Mouse (Mus musculus) ES-E14 (cell line): ENCODE data around the gene Ccdc57. TPM values are rescaled to one million over a fixed set of nuclear protein-coding genes. Genes with fewer than 3 reads are reported as not detected.

Source experiments
- DNase-seq: peaks from one replicate; pipeline ENCODE4 v3.0.0-alpha.2; 2013; ENCODE audit warnings: low read depth, low spot score
- H3K27ac ChIP-seq: 2 replicates; pipeline ENCODE4 v1.5.1; 2012; ENCODE audit warnings: low read depth, mild to moderate bottlenecking, low read length, moderate library complexity, mixed read lengths; ENCODE audit not compliant: poor library complexity, insufficient read depth, severe bottlenecking
- H3K36me3 ChIP-seq: 2 replicates; pipeline ENCODE4 v1.6.1; 2012; ENCODE audit warnings: mild to moderate bottlenecking, low read length, moderate library complexity, mixed read lengths; ENCODE audit not compliant: control insufficient read depth, poor library complexity, insufficient read depth, severe bottlenecking
- H3K4me1 ChIP-seq, 2 experiments: fragments of 150-350 bp in 1 of 2; sonication (generic) in 1 of 2; 2 replicates each; pipeline ENCODE4 v1.6.1; 2012; ENCODE audit warnings: low read length in 2 of 2, mild to moderate bottlenecking in 1 of 2, mixed read lengths in 1 of 2; ENCODE audit not compliant: control insufficient read depth in 2 of 2, insufficient read depth in 2 of 2, poor library complexity in 1 of 2
- H3K4me3 ChIP-seq, 2 experiments: fragments of 150-350 bp in 1 of 2; sonication (generic) in 1 of 2; 2 replicates each; pipeline ENCODE4 v1.5.1; 2012; ENCODE audit warnings: low read length in 2 of 2, low read depth in 1 of 2, mild to moderate bottlenecking in 1 of 2, mixed read lengths in 1 of 2; ENCODE audit not compliant: insufficient read depth in 1 of 2, poor library complexity in 1 of 2, severe bottlenecking in 1 of 2
- H3K9ac ChIP-seq: 2 replicates; pipeline ENCODE4 v1.6.1; 2012; ENCODE audit warnings: low read depth, mild to moderate bottlenecking, low read length, mixed read lengths; ENCODE audit not compliant: poor library complexity, insufficient read depth, severe bottlenecking
- H3K9me3 ChIP-seq: fragments of 150-350 bp; sonication (generic); 2 replicates; pipeline ENCODE4 v1.6.1; 2012; ENCODE audit warnings: low read depth, mild to moderate bottlenecking, low read length; ENCODE audit not compliant: control insufficient read depth, insufficient read depth
- CHD2 ChIP-seq: IDR thresholded peaks from 2 replicates; pipeline ENCODE4 v1.6.1; 2014; ENCODE audit warnings: mild to moderate bottlenecking, low read depth, low read length, inconsistent platforms
- HCFC1 ChIP-seq: IDR thresholded peaks from 2 replicates; pipeline ENCODE4 v1.6.1; 2012; ENCODE audit warnings: low read length, inconsistent platforms, borderline replicate concordance; ENCODE audit not compliant: insufficient read depth
- MAFK ChIP-seq: IDR thresholded peaks from 2 replicates; pipeline ENCODE4 v1.6.1; 2014; ENCODE audit warnings: mild to moderate bottlenecking, low read depth, low read length, inconsistent platforms; ENCODE audit not compliant: insufficient read depth
- ZC3H11A ChIP-seq: IDR thresholded peaks from 2 replicates; pipeline ENCODE4 v1.6.1; 2012; ENCODE audit warnings: low read depth, mild to moderate bottlenecking, inconsistent platforms, low read length, borderline replicate concordance
- ZNF384 ChIP-seq: IDR thresholded peaks from 2 replicates; pipeline ENCODE4 v1.6.1; 2012; ENCODE audit warnings: low read depth, low read length, inconsistent platforms
- in situ Hi-C, 2 experiments: fragments of 600-800 bp; cut with MboI; formaldehyde crosslinking; loops; one replicate each; pipeline ENCODE4 v1.15.1; 2025; ENCODE audit warnings: low sequenced_read_pairs in 2 of 2, inconsistent platforms in 1 of 2; ENCODE audit not compliant: unreplicated experiment in 2 of 2
- total RNA-seq: library from RNA; depleted of rRNA; stranded (reverse); fragments of 300-350 nt; gene quantifications from 2 replicates; pipeline ENCODE4 v1.2.3, GENCODE M21; 2012

Ccdc57 gene
- total RNA-seq, 1 experiment = 1.8 TPM

GRCm38 (mm10) chr11:120820546-120820945 lies 112.1 kb downstream of the Ccdc57 start:
- DNase-seq = no peak
- no peaks in the 10 kb centered on the region for H3K9me3 ChIP-seq
- peaks cover 69% of the 10 kb centered on the region for H3K36me3 ChIP-seq
- no peak overlapping the region for H3K4me3 ChIP-seq
- peaks cover 4 to 18% of the 10 kb centered on the region in 2 experiments; a peak in 3 of 4 replicates for H3K4me1 ChIP-seq
- H3K9ac ChIP-seq = no peak overlapping the region
- in situ Hi-C loops = no loop called here
- H3K27ac ChIP-seq = no peak overlapping the region
- TF ChIP-seq ZNF384 (no peak), CHD2 (no peak), HCFC1 (no peak), ZC3H11A (no peak), MAFK (no peak)

- H3K9me3 ChIP-seq = no peaks in the 10 kb centered on the region
- no peak overlapping the region for H3K27ac ChIP-seq
- in situ Hi-C loops = no loop called here
- TF ChIP-seq CHD2 (no peak), ZNF384 (no peak), HCFC1 (no peak), ZC3H11A (no peak), MAFK (no peak)
- H3K4me1 ChIP-seq = peaks cover 0 to 14% of the 10 kb centered on the region in 2 experiments; a peak in 2 of 4 replicates
- DNase-seq = no peak
- peaks cover 79% of the 10 kb centered on the region for H3K36me3 ChIP-seq
- no peak overlapping the region for H3K4me3 ChIP-seq
- H3K9ac ChIP-seq = no peak overlapping the region
Observed at GRCm38 (mm10) chr11:120819556-120819955, 113.1 kb downstream of the Ccdc57 start.

- Histone ChIP-seq H3K4me3 (no peak overlapping the region), H3K36me3 (peaks cover 92% of the 10 kb centered on the region), H3K4me1 (peaks cover 0 to 14% of the 10 kb centered on the region in 2 experiments; a peak in 2 of 4 replicates), H3K9me3 (no peaks in the 10 kb centered on the region), H3K27ac (no peak overlapping the region), H3K9ac (no peak overlapping the region)
- no peak for DNase-seq
- in situ Hi-C loops = no loop called here
- TF ChIP-seq ZC3H11A (no peak), CHD2 (no peak), HCFC1 (no peak), MAFK (no peak), ZNF384 (no peak)
Observed at GRCm38 (mm10) chr11:120818251-120818650, 114.4 kb downstream of the Ccdc57 start.

DNA sequence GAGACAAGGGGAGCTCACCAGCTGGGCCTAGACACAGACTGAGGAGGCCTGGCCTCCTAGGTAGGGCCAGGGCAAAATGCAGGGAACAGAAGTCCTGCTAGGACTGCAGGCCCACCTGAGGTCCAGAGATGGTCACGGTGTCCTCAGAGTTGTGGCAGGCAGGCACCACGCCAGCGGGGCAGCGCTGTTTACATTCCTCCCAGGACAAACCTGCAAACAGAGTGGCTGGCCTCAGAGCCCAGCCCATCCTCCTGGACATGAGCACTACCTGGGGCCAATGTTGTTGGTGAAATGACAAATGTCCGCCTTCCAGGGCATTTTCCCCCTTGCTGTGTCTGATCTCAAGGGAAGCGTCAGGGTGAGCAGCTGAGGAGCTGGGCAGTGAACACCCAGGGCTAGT lies 115.3 kb downstream of the Ccdc57 start:
- in situ Hi-C loops = no loop called here
- Histone ChIP-seq H3K36me3 (peaks cover 98% of the 10 kb centered on the region), H3K4me1 (peaks cover 0 to 10% of the 10 kb centered on the region in 2 experiments; a peak in 2 of 4 replicates), H3K9ac (no peak overlapping the region), H3K4me3 (no peak overlapping the region), H3K27ac (no peak overlapping the region), H3K9me3 (no peaks in the 10 kb centered on the region)
- TF ChIP-seq CHD2 (no peak), ZC3H11A (no peak), MAFK (no peak), HCFC1 (no peak), ZNF384 (no peak)
- DNase-seq = no peak

- TF ChIP-seq MAFK (no peak), HCFC1 (no peak), CHD2 (no peak), ZC3H11A (no peak), ZNF384 (no peak)
- no peak overlapping the region for H3K27ac ChIP-seq
- H3K4me1 ChIP-seq = peaks cover 0 to 5% of the 10 kb centered on the region in 2 experiments; a peak in 1 of 4 replicates
- in situ Hi-C loops = no loop called here
- H3K9ac ChIP-seq = no peak overlapping the region
- H3K4me3 ChIP-seq = no peak overlapping the region
- H3K9me3 ChIP-seq = no peaks in the 10 kb centered on the region
- H3K36me3 ChIP-seq = peaks cover 100% of the 10 kb centered on the region
- DNase-seq = no peak
Observed at GRCm38 (mm10) chr11:120812068-120812467, 120.6 kb downstream of the Ccdc57 start.
